In the genomic region with DNA sequence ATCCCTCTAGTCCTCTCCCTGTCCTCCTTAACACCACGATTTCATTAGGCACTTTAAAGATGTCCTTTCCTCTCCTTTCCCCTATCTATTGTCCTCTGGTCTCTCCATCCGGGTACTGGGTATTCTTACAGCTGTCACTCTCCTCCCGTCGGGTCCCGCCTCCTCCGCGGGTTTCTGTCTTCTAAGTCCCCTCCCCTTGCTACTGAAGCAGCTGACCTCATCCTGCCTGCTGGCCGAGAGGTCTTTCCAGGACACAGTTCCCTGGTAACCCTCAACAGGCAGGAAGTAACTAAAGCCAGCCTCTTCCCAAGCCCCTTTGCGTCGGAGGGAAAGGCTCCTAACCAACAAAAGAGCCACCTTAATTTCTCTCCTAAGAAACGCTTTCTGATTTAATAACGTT, we compare ENCODE assay signal across 8 mouse cellular contexts. TPM values are rescaled to one million over a fixed set of nuclear protein-coding genes. Genes with fewer than 3 reads are reported as not detected.
DNase-seq lines count a peak whose midpoint lies in the region; ATAC-seq and TF ChIP-seq lines count a peak whose summit lies in the region.

No protein-coding gene starts in this region.

- DNase-seq in adrenal gland, adult 8-10 months: peak; percentile 85
- DNase-seq in embryonic facial prominence, embryonic 14.5 days (ENCODE audit: low spot score): peak; percentile 86
- DNase-seq in heart, embryonic 10.5 days (ENCODE audit: low spot score): peak; percentile 94
- peak; percentile 72 for DNase-seq in naive thymus-derived CD4-positive, alpha-beta T cell, adult 2 months (ENCODE audit: low read depth)

- 9% methylated on average over 12 of the region's 12 CpGs for WGBS in embryonic facial prominence, embryonic 14.5 days
- WGBS in heart, embryonic 10.5 days: 4% methylated on average over 12 of the region's 12 CpGs
- 4% methylated on average over 12 of the region's 12 CpGs for WGBS in kidney, embryonic 15.5 days
- 6% methylated on average over 12 of the region's 12 CpGs for WGBS in liver, embryonic 12.5 days (ENCODE audit: insufficient replicate concordance)
- 6% methylated on average over 12 of the region's 12 CpGs for WGBS in stomach, embryonic 15.5 days

- H3K27me3 ChIP-seq in C2C12 (ENCODE audit: control insufficient read depth, insufficient read depth, insufficient read length): no peaks in the 10 kb centered on the region
- H3K27me3 ChIP-seq in embryonic facial prominence, embryonic 14.5 days (replicated peaks; ENCODE audit: control insufficient read depth, insufficient read depth, low read length): no peaks in the 10 kb centered on the region
- H3K27me3 ChIP-seq in heart, embryonic 10.5 days (ENCODE audit: insufficient read depth, poor library complexity, severe bottlenecking): no peaks in the 10 kb centered on the region
- H3K27me3 ChIP-seq in kidney, embryonic 15.5 days: no peaks in the 10 kb centered on the region
- H3K27me3 ChIP-seq in liver, embryonic 12.5 days (replicated peaks): no peaks in the 10 kb centered on the region
- H3K27me3 ChIP-seq in stomach, embryonic 15.5 days (replicated peaks): no peaks in the 10 kb centered on the region

- peak; percentile 79 for ATAC-seq in embryonic facial prominence, embryonic 14.5 days (ENCODE audit: low read depth)
- ATAC-seq in kidney, embryonic 15.5 days (replicated peaks; ENCODE audit: low FRiP score): peak; percentile 80
- ATAC-seq in liver, embryonic 12.5 days: 0 out of 2 replicates have a peak, but pooled peaks have one; percentile 14
- peak; percentile 51; the same call in 1 of the 2 replicates for ATAC-seq in stomach, embryonic 15.5 days (ENCODE audit: insufficient read depth, low FRiP score, low read depth)

- H3K79me3 ChIP-seq in C2C12 (ENCODE audit: low read depth): no peaks in the 10 kb centered on the region

- H3K4me1 ChIP-seq in embryonic facial prominence, embryonic 14.5 days (ENCODE audit: control insufficient read depth, insufficient read depth, low read length): peaks cover 5% of the 10 kb centered on the region; the same call in 1 of the 2 replicates
- H3K4me1 ChIP-seq in heart, embryonic 10.5 days: peaks cover 13% of the 10 kb centered on the region
- peaks cover 9% of the 10 kb centered on the region for H3K4me1 ChIP-seq in kidney, embryonic 15.5 days
- H3K4me1 ChIP-seq in liver, embryonic 12.5 days: peaks cover 44% of the 10 kb centered on the region
- no peaks in the 10 kb centered on the region for H3K4me1 ChIP-seq in stomach, embryonic 15.5 days

- H3K9ac ChIP-seq in embryonic facial prominence, embryonic 14.5 days (ENCODE audit: low read depth, low read length): peak overlapping the region; percentile 30; the same call in 1 of the 2 replicates
- no peak overlapping the region for H3K9ac ChIP-seq in kidney, embryonic 15.5 days
- no peak overlapping the region for H3K9ac ChIP-seq in liver, embryonic 12.5 days
- no peak overlapping the region for H3K9ac ChIP-seq in stomach, embryonic 15.5 days

- no peak overlapping the region for H3K27ac ChIP-seq in embryonic facial prominence, embryonic 14.5 days (replicated peaks; ENCODE audit: low read depth, low read length)
- H3K27ac ChIP-seq in heart, embryonic 10.5 days: peak overlapping the region; percentile 53
- H3K27ac ChIP-seq in kidney, embryonic 15.5 days: 0 out of 2 replicates have a peak overlapping the region, but pooled peaks have one; percentile 54
- no peak overlapping the region for H3K27ac ChIP-seq in liver, embryonic 12.5 days
- H3K27ac ChIP-seq in stomach, embryonic 15.5 days: no peak overlapping the region

- no peak overlapping the region for H3K4me3 ChIP-seq in C2C12 (ENCODE audit: insufficient read depth, poor library complexity, severe bottlenecking)
- no peak overlapping the region for H3K4me3 ChIP-seq in embryonic facial prominence, embryonic 14.5 days (ENCODE audit: low read depth, low read length)
- H3K4me3 ChIP-seq in heart, embryonic 10.5 days: 0 out of 2 replicates have a peak overlapping the region, but pooled peaks have one; percentile 24
- H3K4me3 ChIP-seq in kidney, embryonic 15.5 days (replicated peaks): no peak overlapping the region
- no peak overlapping the region for H3K4me3 ChIP-seq in liver, embryonic 12.5 days
- no peak overlapping the region for H3K4me3 ChIP-seq in stomach, embryonic 15.5 days (replicated peaks)

- H3K4me2 ChIP-seq in embryonic facial prominence, embryonic 14.5 days (ENCODE audit: low read depth, low read length): peak overlapping the region; percentile 16; the same call in 1 of the 2 replicates
- H3K4me2 ChIP-seq in kidney, embryonic 15.5 days: peak overlapping the region; percentile 33
- peak overlapping the region; percentile 18; the same call in 1 of the 2 replicates for H3K4me2 ChIP-seq in liver, embryonic 12.5 days
- H3K4me2 ChIP-seq in stomach, embryonic 15.5 days: 0 out of 2 replicates have a peak overlapping the region, but pooled peaks have one; percentile 8

- H3K9me3 ChIP-seq in embryonic facial prominence, embryonic 14.5 days (ENCODE audit: control insufficient read depth, low read length): no peaks in the 10 kb centered on the region
- no peaks in the 10 kb centered on the region for H3K9me3 ChIP-seq in heart, embryonic 10.5 days
- H3K9me3 ChIP-seq in kidney, embryonic 15.5 days (replicated peaks): no peaks in the 10 kb centered on the region
- no peaks in the 10 kb centered on the region for H3K9me3 ChIP-seq in liver, embryonic 12.5 days (replicated peaks)
- no peaks in the 10 kb centered on the region for H3K9me3 ChIP-seq in stomach, embryonic 15.5 days

- peak overlapping the region; percentile 18 for H3ac ChIP-seq in C2C12 (ENCODE audit: control insufficient read depth, insufficient read length, low read depth)

- no peaks in the 10 kb centered on the region for H3K79me2 ChIP-seq in C2C12 (ENCODE audit: control insufficient read depth, insufficient read depth)

- H3K36me3 ChIP-seq in C2C12 (ENCODE audit: control insufficient read depth, insufficient read depth): no peaks in the 10 kb centered on the region
- no peaks in the 10 kb centered on the region for H3K36me3 ChIP-seq in embryonic facial prominence, embryonic 14.5 days (ENCODE audit: control insufficient read depth, insufficient read depth, low read length)
- no peaks in the 10 kb centered on the region for H3K36me3 ChIP-seq in heart, embryonic 10.5 days
- no peaks in the 10 kb centered on the region for H3K36me3 ChIP-seq in kidney, embryonic 15.5 days
- H3K36me3 ChIP-seq in liver, embryonic 12.5 days: no peaks in the 10 kb centered on the region
- no peaks in the 10 kb centered on the region for H3K36me3 ChIP-seq in stomach, embryonic 15.5 days

- TF ChIP-seq CTCF in C2C12 (IDR thresholded peaks at IDR 0.05; ENCODE audit: control insufficient read depth, insufficient read depth, insufficient read length): no peak

TF ChIP-seq in C2C12, 6 proteins besides CTCF, POLR2A, EP300 and RAD21:
- TF ChIP-seq MYOG (IDR thresholded peaks at IDR 0.05; ENCODE audit: control insufficient read depth, extremely low read depth, insufficient read length): no peak
- TF ChIP-seq CEBPB (IDR thresholded peaks at IDR 0.05; ENCODE audit: low read depth): no peak
TF ChIP-seq in C2C12: peak in this region for 0.

RNA-seq across cellular contexts. Expression of gene Leo1, which starts 5.4 kb away (rescaled TPM):
- polyA plus RNA-seq in C2C12 (2012; fragmentation: generic; extraction: Trizol): 16.4 TPM
- total RNA-seq in adrenal gland, adult 8-10 months (2022): 10 to 100 TPM; 20.7 to 25.8 (median 22.3) TPM
- 34.9 and 35.7 TPM in 2 replicates for polyA plus RNA-seq in embryonic facial prominence, embryonic 14.5 days (2014; fragmentation: Nextera tagmentation; extraction: Ambion mirVana)
- 36.3 and 49.1 TPM in 2 replicates for polyA plus RNA-seq in heart, embryonic 10.5 days (2016; fragmentation: Nextera tagmentation; extraction: Ambion mirVana)
- 42.9 and 43.4 TPM in 2 replicates for polyA plus RNA-seq in kidney, embryonic 15.5 days (2015; fragmentation: Nextera tagmentation; extraction: Ambion mirVana)
- 25.9 and 26.9 TPM in 2 replicates for polyA plus RNA-seq in liver, embryonic 12.5 days (2016; fragmentation: Nextera tagmentation; extraction: Ambion mirVana)
- 38.8 and 39.3 TPM in 2 replicates for polyA plus RNA-seq in stomach, embryonic 15.5 days (2015; fragmentation: Nextera tagmentation; extraction: Ambion mirVana)

RNA-seq across cellular contexts. Expression of gene Mapk6, which starts 26.1 kb away (rescaled TPM):
- 44.8 TPM for polyA plus RNA-seq in C2C12 (2012; fragmentation: generic; extraction: Trizol)
- 10 to 100 TPM; 31.4 to 49.5 (median 36.9) TPM for total RNA-seq in adrenal gland, adult 8-10 months (2022)
- 60.4 and 71.6 TPM in 2 replicates for polyA plus RNA-seq in embryonic facial prominence, embryonic 14.5 days (2014; fragmentation: Nextera tagmentation; extraction: Ambion mirVana)
- 71.2 and 87.1 TPM in 2 replicates for polyA plus RNA-seq in heart, embryonic 10.5 days (2016; fragmentation: Nextera tagmentation; extraction: Ambion mirVana)
- 59.6 and 66.9 TPM in 2 replicates for polyA plus RNA-seq in kidney, embryonic 15.5 days (2015; fragmentation: Nextera tagmentation; extraction: Ambion mirVana)
- 33.3 and 36.5 TPM in 2 replicates for polyA plus RNA-seq in liver, embryonic 12.5 days (2016; fragmentation: Nextera tagmentation; extraction: Ambion mirVana)
- 48.8 and 51.1 TPM in 2 replicates for polyA plus RNA-seq in stomach, embryonic 15.5 days (2015; fragmentation: Nextera tagmentation; extraction: Ambion mirVana)

Comparison
In these comparisons a context has a peak if more than half of its experiments do, and no peak if none do; other contexts are left out.
1. ATAC-seq: peak in every context shown above with its lines; median percentile 80 in kidney, embryonic 15.5 days; 79 in embryonic facial prominence, embryonic 14.5 days; 51 in stomach, embryonic 15.5 days; 14 in liver, embryonic 12.5 days.
2. H3K27ac ChIP-seq: peak in heart, embryonic 10.5 days (single experiment) and kidney, embryonic 15.5 days (single experiment); none in embryonic facial prominence, embryonic 14.5 days (single experiment), liver, embryonic 12.5 days (single experiment) and stomach, embryonic 15.5 days (single experiment).
3. Peak in every context shown above with its lines, with median percentiles within 50 percentile points of each other: DNase-seq and H3K4me2 ChIP-seq.